Mouse (Mus musculus) heart, adult 2 months (tissue): ENCODE results near the gene Nhsl2.

Source experiments
- CTCF ChIP-seq: fragments of 200-600 bp; IDR thresholded peaks from 2 replicates; pipeline ENCODE4 v1.8.1; 2022; ENCODE audit warnings: antibody characterized with exemption, mild to moderate bottlenecking, moderate library complexity
- EP300 ChIP-seq: fragments of 200-500 bp; IDR thresholded peaks from 2 replicates; pipeline ENCODE4 v1.6.1; 2011; ENCODE audit warnings: low read depth, low read length, control low read depth; ENCODE audit not compliant: insufficient read depth
- POLR2A ChIP-seq: fragments of 200-500 bp; IDR thresholded peaks from 2 replicates; pipeline ENCODE4 v1.6.1; 2011; ENCODE audit warnings: mild to moderate bottlenecking, low read depth, low read length, control low read depth; ENCODE audit not compliant: insufficient read depth

- TF ChIP-seq POLR2A (no peak), CTCF (no peak), EP300 (no peak)
These were observed 130.1 kb downstream of the Nhsl2 start for GRCm38 (mm10) chrX:101979267-101979666.
